Mouse (Mus musculus) layer of hippocampus, adult 9-10 months (tissue): ENCODE results near the gene Diras1.

Experiments used
- DNase-seq: peaks from one replicate; pipeline ENCODE4 v3.0.0; 2022; ENCODE audit warnings: low spot score

The Diras1 gene

GRCm38 (mm10) chr10:81028219-81028618 lies 2.8 kb upstream of the Diras1 start:
- no peak for DNase-seq

- no peak for DNase-seq
Observed at GRCm38 (mm10) chr10:81027331-81027730, 1.9 kb upstream of the Diras1 start.

- DNase-seq, result no peak
Observed at GRCm38 (mm10) chr10:81026857-81027256, 1.4 kb upstream of the Diras1 start.

GRCm38 (mm10) chr10:81025047-81025621 lies 328 bp downstream of the Diras1 start:
- DNase-seq, result no peak

- DNase-seq, result no peak
Observed at GRCm38 (mm10) chr10:81024346-81024937, 1.0 kb downstream of the Diras1 start.

GRCm38 (mm10) chr10:81022744-81023143 lies 2.7 kb downstream of the Diras1 start:
- no peak for DNase-seq

- no peak for DNase-seq
Observed at GRCm38 (mm10) chr10:81021547-81022110, 3.8 kb downstream of the Diras1 start.

GRCm38 (mm10) chr10:81020207-81020606 lies 5.3 kb downstream of the Diras1 start:
- DNase-seq, result no peak

GRCm38 (mm10) chr10:81019687-81020086 lies 5.8 kb downstream of the Diras1 start:
- no peak for DNase-seq

- no peak for DNase-seq
Observed at GRCm38 (mm10) chr10:81018326-81018725, 7.1 kb downstream of the Diras1 start.

- DNase-seq, result no peak
Observed at GRCm38 (mm10) chr10:81016645-81017044, 8.8 kb downstream of the Diras1 start.

- no peak for DNase-seq
Observed at GRCm38 (mm10) chr10:81015666-81016065, 9.8 kb downstream of the Diras1 start.

- DNase-seq, result peak; percentile 98
Observed at GRCm38 (mm10) chr10:81014393-81015384, 10.8 kb downstream of the Diras1 start, which contains the start of gene Gng7. TSS of gene Gng7 (minus strand) at chr10:81014945.

GRCm38 (mm10) chr10:81010851-81011250 lies 14.6 kb downstream of the Diras1 start:
- DNase-seq, result no peak

- DNase-seq, result no peak
Observed at GRCm38 (mm10) chr10:81007240-81007639, 18.2 kb downstream of the Diras1 start.

GRCm38 (mm10) chr10:81006005-81006677 lies 19.3 kb downstream of the Diras1 start:
- DNase-seq, result no peak

- no peak for DNase-seq
Observed at GRCm38 (mm10) chr10:81001161-81001560, 24.3 kb downstream of the Diras1 start.

- DNase-seq, result no peak
Observed at GRCm38 (mm10) chr10:81000197-81001062, 25.0 kb downstream of the Diras1 start.

GRCm38 (mm10) chr10:80999362-81000196 lies 25.9 kb downstream of the Diras1 start:
- peak; percentile 80 for DNase-seq

- no peak for DNase-seq
Observed at GRCm38 (mm10) chr10:80998778-80999177, 26.7 kb downstream of the Diras1 start.
